Mouse (Mus musculus) hindbrain, embryonic 12.5 days (tissue): Measurements from ENCODE around the gene Ypel1. TPM values are rescaled to one million over a fixed set of nuclear protein-coding genes. Genes with fewer than 3 reads are reported as not detected.

Source experiments
- ATAC-seq: fragments of 200-750 bp; cut with Nextera tagmentation; 2 replicates; pipeline ENCODE4 v1.8.0; 2017; ENCODE audit warnings: moderate TSS enrichment; ENCODE audit not compliant: low FRiP score
- H3K27ac ChIP-seq: fragments of 300-500 bp; sonication (generic); 2 replicates; pipeline ENCODE4 v1.5.1; 2016; ENCODE audit warnings: mild to moderate bottlenecking
- H3K27me3 ChIP-seq: fragments of 300-500 bp; sonication (generic); 2 replicates; pipeline ENCODE4 v1.6.1; 2016; ENCODE audit warnings: mild to moderate bottlenecking
- H3K36me3 ChIP-seq: fragments of 300-500 bp; sonication (generic); 2 replicates; pipeline ENCODE4 v1.6.1; 2016; ENCODE audit warnings: mild to moderate bottlenecking
- H3K4me1 ChIP-seq: fragments of 300-500 bp; sonication (generic); 2 replicates; pipeline ENCODE4 v1.6.1; 2016
- H3K4me2 ChIP-seq: fragments of 300-500 bp; sonication (generic); replicated peaks from 2 replicates; pipeline ENCODE4 v1.6.1; 2016; ENCODE audit warnings: mild to moderate bottlenecking
- H3K4me3 ChIP-seq: fragments of 300-500 bp; sonication (generic); 2 replicates; pipeline ENCODE4 v1.5.1; 2016; ENCODE audit warnings: mild to moderate bottlenecking
- H3K9ac ChIP-seq: fragments of 300-500 bp; sonication (generic); 2 replicates; pipeline ENCODE4 v1.6.1; 2016; ENCODE audit warnings: mild to moderate bottlenecking, moderate library complexity
- H3K9me3 ChIP-seq: fragments of 300-500 bp; sonication (generic); replicated peaks from 2 replicates; pipeline ENCODE4 v1.6.1; 2016; ENCODE audit warnings: mild to moderate bottlenecking
- WGBS: fragments of 180-500 bp; shearing (Covaris S2); methylation state at CpG from one replicate; pipeline ENCODE4 v1.1.7; 2016; 5-methylcytosine and 5-hydroxymethylcytosine counted together
- microRNA counts: library from miRNA; unstranded; fragments of <30 nt; microRNA quantifications from one replicate; lab custom pipeline; 2017
- microRNA-seq: library from miRNA; unstranded; fragments of <30 nt; microRNA quantifications from one replicate; pipeline ENCODE4, GENCODE M21; 2017
- polyA plus RNA-seq: library from polyadenylated mRNA; unstranded; fragments of >200 nt; fragmentation: Nextera tagmentation; extraction: Ambion mirVana; gene quantifications from 2 replicates; pipeline ENCODE4 v1.2.1, GENCODE M21; 2016

Ypel1 gene
- polyA plus RNA-seq, 1 experiment from 2014 or later = 105 TPM

GRCm38 (mm10) chr16:17132906-17133200 is 63.4 kb downstream of the Ypel1 start:
- peak overlapping the region; percentile 99 for H3K4me2 ChIP-seq
- ATAC-seq = peak; percentile 23; the same call in 1 of the 2 replicates
- no peaks in the 10 kb centered on the region for H3K27me3 ChIP-seq
- H3K4me1 ChIP-seq = peaks cover 18% of the 10 kb centered on the region
- H3K4me3 ChIP-seq = peak overlapping the region; percentile 66
- no peaks in the 10 kb centered on the region for H3K36me3 ChIP-seq
- WGBS = 41% methylated on average over 7 of the region's 7 CpGs
- no peaks in the 10 kb centered on the region for H3K9me3 ChIP-seq
- 0 out of 2 replicates have a peak overlapping the region, but pooled peaks have one; percentile 12 for H3K27ac ChIP-seq
- H3K9ac ChIP-seq = peak overlapping the region; percentile 38

MicroRNAs encoded within 50 kb of the gene (microRNA counts, 519-probe panel; counts per million panel counts)
- microRNA mmu-miR-130b (lab: Ali Mortazavi, UCI) = 4,966 counts per million, percentile 92 among the panel's probes with 10 or more counts
- microRNA mmu-miR-301b (lab: Ali Mortazavi, UCI) = 4,643 counts per million, percentile 88 among the panel's probes with 10 or more counts

Small RNA genes lying within 50 kb of the gene (microRNA-seq; reads per million reads assigned to microRNA genes)
- gene Mir130b = 9,750 reads per million, percentile 94 among the genes with 10 or more reads in this experiment
- 300 reads per million, percentile 61 among the genes with 10 or more reads in this experiment for gene Mir301b

Other genes with a start within 250 kb of the Ypel1 start
- 7.5 and 8.6 TPM in 2 replicates for gene Spag6l, start 240.2 kb upstream of the Ypel1 start, polyA plus RNA-seq
- gene Igll1, start 205.7 kb upstream of the Ypel1 start, polyA plus RNA-seq = not detected in 2 replicates
- 74.2 and 81.7 TPM in 2 replicates for gene Top3b, start 199.0 kb upstream of the Ypel1 start, polyA plus RNA-seq
- 1.6 and 2.5 TPM in 2 replicates for gene Vpreb1, start 198.9 kb upstream of the Ypel1 start, polyA plus RNA-seq
- gene Ppm1f, start 173.2 kb upstream of the Ypel1 start, polyA plus RNA-seq = 36.3 and 37.9 TPM in 2 replicates
- 162 and 163 TPM in 2 replicates for gene Mapk1, start 86.3 kb upstream of the Ypel1 start, polyA plus RNA-seq
- 154 and 157 TPM in 2 replicates for gene Ppil2, start 41.6 kb downstream of the Ypel1 start, polyA plus RNA-seq
- gene 2610318N02Rik, start 55.5 kb downstream of the Ypel1 start, polyA plus RNA-seq = 55.0 and 60.0 TPM in 2 replicates
- gene Sdf2l1, start 62.7 kb downstream of the Ypel1 start, polyA plus RNA-seq = 57.6 and 67.0 TPM in 2 replicates
- gene Ydjc, start 74.9 kb downstream of the Ypel1 start, polyA plus RNA-seq = 14.0 and 17.5 TPM in 2 replicates
- 0.79 and 1.6 TPM in 2 replicates for gene Ccdc116, start 77.5 kb downstream of the Ypel1 start, polyA plus RNA-seq
- 346 and 373 TPM in 2 replicates for gene Ube2l3, start 133.0 kb downstream of the Ypel1 start, polyA plus RNA-seq
- 1.3 and 2.0 TPM in 2 replicates for gene Rimbp3, start 138.9 kb downstream of the Ypel1 start, polyA plus RNA-seq
- 12.3 and 13.8 TPM in 2 replicates for gene Hic2, start 163.9 kb downstream of the Ypel1 start, polyA plus RNA-seq
- 19.6 and 23.0 TPM in 2 replicates for gene Tmem191c, start 206.4 kb downstream of the Ypel1 start, polyA plus RNA-seq